Mouse (Mus musculus): Measurements from ENCODE around the gene Usp24.
"Not testable (repeated sequence)": the region's sequence is repeated elsewhere in the genome, so short reads cannot be mapped to it uniquely, and the experiment has no call there.

Gene Usp24

DNA sequence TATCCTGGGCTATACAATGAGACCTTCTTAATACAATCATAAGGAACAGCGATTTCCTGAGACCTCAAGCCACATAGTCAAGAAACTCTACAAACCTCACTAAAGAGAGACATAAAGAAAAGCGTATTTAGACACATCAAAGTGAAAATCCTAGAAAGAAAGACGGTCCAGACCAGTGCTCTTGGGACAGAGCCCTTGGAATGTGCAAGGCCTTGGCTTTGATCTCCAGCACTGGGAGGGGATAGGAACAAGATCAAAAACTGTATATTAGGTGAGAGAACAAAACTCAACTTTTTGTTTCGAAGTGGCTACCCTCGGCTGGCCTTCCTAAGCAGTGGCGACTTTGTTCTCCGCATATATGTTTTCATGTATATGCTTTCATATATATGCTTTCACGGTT lies 3.4 kb upstream of the Usp24 start:
- Histone ChIP-seq H3K36me3 (ENCODE audit: control insufficient read depth, insufficient read depth, low read length, poor library complexity, severe bottlenecking) (no peaks in the 10 kb centered on the region), H3K27me3 (ENCODE audit: control insufficient read depth, insufficient read depth, low read length, poor library complexity, severe bottlenecking) (no peaks in the 10 kb centered on the region)
- no peak for DNase-seq (ENCODE audit: low read depth, low spot score)

DNA sequence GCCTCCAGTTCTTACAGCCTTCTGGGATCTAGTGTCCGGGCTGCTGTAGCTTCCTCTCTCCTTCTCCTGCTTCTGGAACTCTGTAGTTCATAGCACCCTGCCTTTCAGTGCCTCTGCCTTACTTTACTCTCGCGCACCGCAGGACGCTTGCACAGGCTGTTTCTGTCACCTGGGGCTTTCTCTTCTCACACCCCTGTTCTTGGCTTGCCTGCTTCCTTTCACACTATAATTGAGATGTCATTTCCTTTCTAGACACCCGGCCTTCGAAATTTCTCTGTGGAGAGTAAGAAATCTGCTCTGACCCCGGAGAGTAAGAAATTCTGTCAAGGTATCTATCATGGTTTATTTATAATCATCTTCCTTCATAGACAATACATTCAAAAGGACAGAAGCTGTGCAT lies 2.9 kb upstream of the Usp24 start:
- Histone ChIP-seq H3K27me3 (ENCODE audit: control insufficient read depth, insufficient read depth, low read length, poor library complexity, severe bottlenecking) (no peaks in the 10 kb centered on the region), H3K36me3 (ENCODE audit: control insufficient read depth, insufficient read depth, low read length, poor library complexity, severe bottlenecking) (no peaks in the 10 kb centered on the region)
- peak; percentile 34 for DNase-seq (ENCODE audit: low read depth, low spot score)

DNA sequence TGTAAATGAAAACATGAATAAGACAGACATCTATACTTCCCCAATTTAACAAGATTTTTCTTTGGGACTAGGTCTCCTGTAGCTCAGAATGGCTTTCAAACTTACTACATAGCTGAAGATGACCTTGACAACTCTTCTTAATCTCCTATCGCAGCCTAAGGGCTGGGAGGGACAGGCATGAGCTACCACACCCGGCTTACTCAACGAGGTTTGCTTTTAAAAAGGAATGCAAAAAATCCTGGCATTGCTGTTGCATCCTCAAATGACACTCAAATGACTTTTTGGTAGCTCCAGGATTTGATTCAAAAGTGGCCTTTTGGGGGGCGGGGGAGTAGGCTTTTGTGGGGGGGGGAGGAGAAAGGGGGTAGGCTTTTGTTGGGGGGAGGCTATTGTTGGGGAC lies 2.1 kb upstream of the Usp24 start:
- Histone ChIP-seq H3K27me3 (ENCODE audit: control insufficient read depth, insufficient read depth, low read length, poor library complexity, severe bottlenecking) (no peaks in the 10 kb centered on the region), H3K36me3 (ENCODE audit: control insufficient read depth, insufficient read depth, low read length, poor library complexity, severe bottlenecking) (no peaks in the 10 kb centered on the region)
- DNase-seq (ENCODE audit: low read depth, low spot score) = no peak

DNA sequence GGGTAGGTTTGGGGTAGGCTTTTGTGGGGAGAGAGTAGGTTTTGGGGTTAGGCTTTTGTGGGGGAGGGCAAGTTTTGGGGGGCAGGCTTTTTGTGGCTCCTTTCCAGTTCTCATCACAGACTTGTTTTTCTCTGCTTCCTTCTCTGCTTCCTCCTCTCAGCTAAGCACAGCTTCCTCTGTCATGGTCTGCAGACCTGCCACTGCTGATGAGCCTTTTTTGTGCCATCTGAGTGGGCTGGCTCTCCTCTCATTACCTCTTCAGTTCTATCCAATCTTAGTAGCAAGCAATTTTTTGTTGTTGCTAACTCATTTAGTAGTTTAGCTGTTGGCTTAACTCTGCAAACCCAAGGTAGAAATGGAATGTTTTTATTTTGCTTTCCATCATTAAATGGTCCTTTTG lies 1.7 kb upstream of the Usp24 start:
- peak; percentile 71 for DNase-seq (ENCODE audit: low read depth, low spot score)
- no peaks in the 10 kb centered on the region for H3K36me3 ChIP-seq (ENCODE audit: control insufficient read depth, insufficient read depth, low read length, poor library complexity, severe bottlenecking)
- H3K27me3 ChIP-seq (ENCODE audit: control insufficient read depth, insufficient read depth, low read length, poor library complexity, severe bottlenecking) = no peaks in the 10 kb centered on the region

DNA sequence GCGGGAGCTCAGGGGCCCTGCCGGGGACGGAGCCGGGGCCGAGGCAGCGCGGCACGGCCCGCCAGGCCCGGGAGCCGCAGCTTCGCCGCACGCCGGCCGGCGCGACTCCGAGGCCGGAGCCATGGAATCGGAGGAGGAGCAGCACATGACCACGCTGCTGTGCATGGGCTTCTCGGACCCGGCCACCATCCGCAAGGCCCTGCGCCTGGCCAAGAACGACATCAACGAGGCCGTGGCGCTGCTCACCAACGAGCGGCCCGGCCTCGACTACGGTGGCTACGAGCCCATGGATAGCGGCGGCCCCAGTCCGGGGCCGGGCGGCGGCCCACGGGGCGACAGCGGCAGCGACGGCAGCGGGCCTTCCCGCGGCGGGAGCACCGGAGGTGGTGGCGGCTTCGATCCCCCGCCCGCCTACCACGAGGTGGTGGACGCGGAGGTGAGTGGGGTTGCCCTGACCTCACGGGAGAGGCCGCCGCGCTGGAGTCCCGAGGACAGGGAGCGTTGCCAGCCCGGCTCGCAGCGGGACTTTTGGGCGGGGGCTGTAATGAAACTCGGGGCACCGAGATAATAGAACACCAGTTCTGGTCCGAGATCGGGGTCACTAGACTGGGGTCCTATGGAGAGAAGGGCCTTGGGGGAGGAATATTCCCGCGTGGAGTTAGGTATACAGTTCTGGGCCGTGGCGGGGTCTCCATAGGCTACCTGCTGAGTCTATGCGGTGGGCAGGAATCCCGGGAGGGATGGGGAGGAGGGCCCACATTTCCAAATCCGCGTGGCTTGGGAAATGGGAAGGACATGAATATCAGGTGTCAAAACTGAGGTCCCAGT lies 552 bp downstream of the Usp24 start:
- no peak for DNase-seq (ENCODE audit: low read depth, low spot score)
- H3K27me3 ChIP-seq (ENCODE audit: control insufficient read depth, insufficient read depth, low read length, poor library complexity, severe bottlenecking) = no peaks in the 10 kb centered on the region
- H3K36me3 ChIP-seq (ENCODE audit: control insufficient read depth, insufficient read depth, low read length, poor library complexity, severe bottlenecking) = 0 out of 2 replicates have a peak, but pooled peaks cover 2% of the 10 kb centered on the region

DNA sequence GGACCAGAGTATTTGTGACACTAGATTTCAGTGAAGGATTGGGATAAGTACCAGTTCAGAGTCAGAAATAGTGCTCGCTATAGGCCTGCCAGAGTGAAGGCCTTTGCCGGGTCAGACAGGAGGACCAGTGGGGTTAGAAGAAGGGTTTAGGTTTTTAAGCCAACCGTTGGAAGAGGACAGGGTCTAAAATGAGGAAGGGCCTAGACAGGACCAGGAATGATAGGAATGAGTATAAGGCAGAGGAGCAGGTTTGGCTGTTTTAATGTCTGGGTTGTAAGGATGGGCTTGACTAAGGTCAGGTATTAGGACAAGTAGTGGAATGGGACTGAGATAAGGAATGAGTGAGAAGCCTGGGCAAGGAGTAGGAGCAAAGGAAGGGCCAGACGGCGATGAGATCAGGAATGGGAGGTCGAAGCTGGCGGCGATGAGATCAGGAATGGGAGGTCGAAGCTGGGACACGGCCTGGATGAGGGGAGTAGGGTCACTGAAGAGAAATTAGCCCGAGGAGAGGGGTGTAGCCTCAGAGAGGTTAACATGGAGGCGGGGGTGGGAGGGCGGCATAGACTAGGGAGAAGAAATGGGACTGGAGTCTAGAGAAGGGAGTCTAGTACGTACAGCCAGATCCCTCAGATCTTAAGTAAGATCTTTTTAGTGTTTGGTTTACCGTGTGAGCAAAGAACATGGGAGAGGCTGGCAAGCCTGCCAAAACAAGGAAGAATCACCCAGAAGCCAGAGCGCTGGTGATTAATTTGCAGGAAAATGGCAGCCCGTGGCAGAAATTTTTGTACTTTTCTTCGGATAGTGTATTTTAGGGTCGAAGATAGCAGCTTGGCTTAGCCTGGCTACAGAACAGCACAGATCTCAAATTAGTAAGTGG lies 1.4 kb downstream of the Usp24 start:
- no peak for DNase-seq (ENCODE audit: low read depth, low spot score)
- Histone ChIP-seq H3K36me3 (ENCODE audit: control insufficient read depth, insufficient read depth, low read length, poor library complexity, severe bottlenecking) (peaks cover 2% of the 10 kb centered on the region; the same call in 1 of the 2 replicates), H3K27me3 (ENCODE audit: control insufficient read depth, insufficient read depth, low read length, poor library complexity, severe bottlenecking) (no peaks in the 10 kb centered on the region)

DNA sequence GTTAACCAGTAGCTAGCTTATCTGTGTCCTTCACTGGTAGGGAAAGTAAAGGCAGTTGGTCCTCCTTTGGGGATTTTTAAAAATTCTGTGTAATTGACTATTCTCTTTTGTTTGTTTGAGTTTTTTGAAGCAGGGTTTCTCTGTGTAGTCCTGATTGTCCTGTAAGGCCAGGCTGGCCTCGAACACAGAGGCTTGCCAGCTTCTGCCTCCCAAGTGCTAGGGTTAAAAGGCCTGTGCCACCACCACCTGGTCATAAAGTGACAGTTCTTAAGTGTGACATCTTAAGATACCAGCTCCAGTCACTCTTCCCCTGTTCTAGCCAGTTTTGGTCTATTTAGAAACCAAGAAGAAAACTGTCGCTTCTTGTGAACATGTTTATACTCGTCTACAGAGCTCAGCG lies 2.2 kb downstream of the Usp24 start:
- DNase-seq (ENCODE audit: low read depth, low spot score) = peak; percentile 48
- no peaks in the 10 kb centered on the region for H3K27me3 ChIP-seq (ENCODE audit: control insufficient read depth, insufficient read depth, low read length, poor library complexity, severe bottlenecking)
- peaks cover 2% of the 10 kb centered on the region; the same call in 1 of the 2 replicates for H3K36me3 ChIP-seq (ENCODE audit: control insufficient read depth, insufficient read depth, low read length, poor library complexity, severe bottlenecking)

DNA sequence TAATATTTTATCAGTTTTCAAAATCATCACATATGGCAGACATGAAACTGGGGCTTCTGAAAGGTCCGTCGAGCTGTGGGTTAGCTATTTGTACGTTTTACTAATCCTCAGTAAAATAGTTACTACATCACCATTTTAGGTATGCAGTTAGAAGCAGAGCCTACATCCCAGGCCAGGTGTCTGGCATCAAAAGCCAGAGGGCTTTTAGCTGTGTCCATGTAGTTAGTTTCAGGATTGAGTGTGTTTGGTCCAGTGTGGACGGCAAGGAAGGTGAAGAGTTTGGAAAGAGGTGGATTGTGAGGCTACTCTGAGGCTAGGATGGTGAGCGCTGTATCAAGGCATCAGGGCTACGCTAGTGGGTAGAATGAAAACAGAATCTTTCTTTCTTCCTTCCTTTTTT lies 3.0 kb downstream of the Usp24 start:
- Histone ChIP-seq H3K27me3 (ENCODE audit: control insufficient read depth, insufficient read depth, low read length, poor library complexity, severe bottlenecking) (no peaks in the 10 kb centered on the region), H3K36me3 (ENCODE audit: control insufficient read depth, insufficient read depth, low read length, poor library complexity, severe bottlenecking) (peaks cover 2% of the 10 kb centered on the region; the same call in 1 of the 2 replicates)
- no peak for DNase-seq (ENCODE audit: low read depth, low spot score)

DNA sequence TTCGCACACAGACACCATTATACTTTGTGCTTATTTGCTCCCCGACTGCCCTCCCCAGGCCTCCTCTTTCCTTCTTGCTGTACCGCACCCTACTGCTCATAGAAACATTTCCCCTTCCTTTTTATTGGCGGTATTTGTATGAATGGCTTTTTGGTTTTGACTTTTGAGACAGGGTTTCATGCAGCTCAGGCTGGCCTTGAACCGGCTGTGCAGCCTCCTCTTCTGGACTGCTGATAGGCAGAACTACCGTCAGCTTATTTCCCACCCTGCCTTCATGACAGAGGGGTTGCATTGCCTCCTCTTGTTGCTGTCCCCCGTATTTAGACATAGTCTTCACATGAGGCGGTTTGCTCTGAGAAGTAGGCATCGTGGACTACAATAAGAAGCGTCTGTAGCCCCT lies 6.8 kb downstream of the Usp24 start:
- no peak for DNase-seq (ENCODE audit: low read depth, low spot score)
- H3K36me3 ChIP-seq (ENCODE audit: control insufficient read depth, insufficient read depth, low read length, poor library complexity, severe bottlenecking) = peaks cover 2% of the 10 kb centered on the region; the same call in 1 of the 2 replicates
- H3K27me3 ChIP-seq (ENCODE audit: control insufficient read depth, insufficient read depth, low read length, poor library complexity, severe bottlenecking) = no peaks in the 10 kb centered on the region

DNA sequence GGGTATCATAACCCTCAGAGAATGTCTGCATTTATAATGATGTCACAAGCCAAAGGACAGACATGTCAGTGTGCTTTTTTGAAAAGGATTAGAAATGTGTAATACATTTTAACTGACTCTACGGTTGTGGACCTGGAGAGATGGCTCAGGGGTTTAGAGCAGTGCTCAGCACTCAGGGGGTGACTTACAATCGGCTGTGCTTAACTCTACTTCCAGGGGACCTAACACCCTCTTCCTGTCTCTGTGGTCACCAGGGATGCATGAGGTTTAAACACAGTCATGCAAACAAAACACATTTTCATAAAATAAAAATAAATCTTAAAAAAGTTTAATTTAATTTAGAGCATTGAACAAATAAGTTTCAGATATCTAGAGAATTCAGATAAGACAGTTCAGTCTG lies 7.3 kb downstream of the Usp24 start:
- H3K36me3 ChIP-seq (ENCODE audit: control insufficient read depth, insufficient read depth, low read length, poor library complexity, severe bottlenecking) = peaks cover 2% of the 10 kb centered on the region; the same call in 1 of the 2 replicates
- no peak for DNase-seq (ENCODE audit: low read depth, low spot score)
- no peaks in the 10 kb centered on the region for H3K27me3 ChIP-seq (ENCODE audit: control insufficient read depth, insufficient read depth, low read length, poor library complexity, severe bottlenecking)

DNA sequence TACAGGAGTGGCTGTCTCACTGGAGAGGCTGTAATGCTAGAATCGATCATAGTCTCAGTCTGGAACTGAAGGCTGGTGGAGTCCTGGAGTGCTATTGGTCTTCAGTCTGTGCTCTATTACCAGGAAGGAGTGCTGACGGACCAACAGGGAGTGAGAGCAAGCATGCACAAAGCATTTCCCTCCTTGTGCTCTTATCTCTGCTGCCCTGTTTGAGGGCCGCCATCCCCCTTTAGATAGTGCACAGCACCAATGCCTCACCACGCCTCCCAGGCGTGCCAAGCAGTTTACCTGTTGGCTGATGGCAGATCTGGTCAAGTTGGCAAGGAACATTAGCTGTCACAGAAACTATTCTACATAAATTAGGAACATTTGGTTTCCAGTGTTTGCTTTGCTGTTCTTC lies 11.4 kb downstream of the Usp24 start:
- no peaks in the 10 kb centered on the region for H3K36me3 ChIP-seq (ENCODE audit: control insufficient read depth, insufficient read depth, low read length, poor library complexity, severe bottlenecking)
- H3K27me3 ChIP-seq (ENCODE audit: control insufficient read depth, insufficient read depth, low read length, poor library complexity, severe bottlenecking) = no peaks in the 10 kb centered on the region
- DNase-seq (ENCODE audit: low read depth, low spot score) = no peak

DNA sequence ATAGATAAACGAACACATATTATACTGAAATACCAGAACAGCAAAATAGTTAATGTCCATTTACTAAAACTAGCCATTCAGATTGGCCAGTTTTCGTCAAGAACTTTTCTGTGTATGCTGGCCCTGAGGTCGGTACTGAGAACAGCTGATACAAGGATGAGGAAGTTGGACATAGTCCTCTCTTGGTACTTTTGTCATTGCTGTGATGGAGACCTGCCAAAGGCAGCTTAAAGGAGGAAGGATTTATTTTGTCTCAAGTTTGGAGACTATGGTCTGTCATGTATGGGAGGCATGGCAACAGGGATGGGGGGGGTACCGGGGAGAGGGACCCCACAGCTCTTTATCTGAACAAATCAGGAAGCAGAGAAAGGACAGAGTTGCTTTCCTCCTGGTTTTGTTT lies 12.7 kb downstream of the Usp24 start:
- no peaks in the 10 kb centered on the region for H3K27me3 ChIP-seq (ENCODE audit: control insufficient read depth, insufficient read depth, low read length, poor library complexity, severe bottlenecking)
- H3K36me3 ChIP-seq (ENCODE audit: control insufficient read depth, insufficient read depth, low read length, poor library complexity, severe bottlenecking) = no peaks in the 10 kb centered on the region
- no peak for DNase-seq (ENCODE audit: low read depth, low spot score)

DNA sequence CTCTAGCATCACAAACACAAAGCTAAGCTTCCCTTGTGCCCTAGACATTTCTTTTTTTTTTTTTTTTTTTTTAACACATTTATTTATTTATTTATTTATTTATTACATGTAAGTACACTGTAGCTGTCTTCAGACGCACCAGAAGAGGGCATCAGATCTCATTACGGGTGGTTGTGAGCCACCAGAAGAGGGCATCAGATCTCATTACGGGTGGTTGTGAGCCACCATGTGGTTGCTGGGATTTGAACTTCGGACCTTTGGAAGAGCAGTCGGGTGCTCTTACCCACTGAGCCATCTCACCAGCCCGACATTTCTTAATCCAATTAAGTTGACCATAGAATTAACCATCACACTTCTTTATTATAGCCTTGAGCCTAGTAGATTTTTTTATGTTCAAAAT lies 13.2 kb downstream of the Usp24 start:
- peak; percentile 47 for DNase-seq (ENCODE audit: low read depth, low spot score)
- not testable (repeated sequence) for H3K36me3 ChIP-seq (ENCODE audit: control insufficient read depth, insufficient read depth, low read length, poor library complexity, severe bottlenecking)

DNA sequence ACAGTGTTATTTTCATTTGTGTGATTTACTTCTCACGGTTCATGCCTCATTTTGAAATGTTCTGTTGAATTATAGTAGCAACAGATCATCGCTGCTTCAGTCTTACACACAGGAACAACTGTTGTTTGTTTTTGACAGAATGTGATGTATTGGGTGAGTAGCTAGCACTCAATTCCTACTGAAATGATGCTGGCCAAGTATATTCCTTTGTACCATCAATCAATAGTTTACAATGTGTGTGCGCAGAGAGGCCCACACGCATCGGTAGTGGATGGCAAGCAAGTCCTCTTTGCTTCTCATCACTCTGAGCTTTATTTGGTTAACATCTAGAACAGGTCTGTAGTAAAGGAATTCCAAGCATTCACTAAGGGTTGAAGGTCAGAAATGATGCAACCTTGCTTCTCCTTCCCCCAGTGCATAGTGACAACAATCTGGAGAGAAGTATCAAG lies 14.4 kb downstream of the Usp24 start:
- no peak for DNase-seq (ENCODE audit: low read depth, low spot score)
- H3K27me3 ChIP-seq (ENCODE audit: control insufficient read depth, insufficient read depth, low read length, poor library complexity, severe bottlenecking) = no peaks in the 10 kb centered on the region
- H3K36me3 ChIP-seq (ENCODE audit: control insufficient read depth, insufficient read depth, low read length, poor library complexity, severe bottlenecking) = no peaks in the 10 kb centered on the region

More for the DNA sequence above, 13.2 kb downstream of the Usp24 start:
- H3K27me3 ChIP-seq (ENCODE audit: control insufficient read depth, insufficient read depth, low read length, poor library complexity, severe bottlenecking) = not testable (repeated sequence)

DNA sequence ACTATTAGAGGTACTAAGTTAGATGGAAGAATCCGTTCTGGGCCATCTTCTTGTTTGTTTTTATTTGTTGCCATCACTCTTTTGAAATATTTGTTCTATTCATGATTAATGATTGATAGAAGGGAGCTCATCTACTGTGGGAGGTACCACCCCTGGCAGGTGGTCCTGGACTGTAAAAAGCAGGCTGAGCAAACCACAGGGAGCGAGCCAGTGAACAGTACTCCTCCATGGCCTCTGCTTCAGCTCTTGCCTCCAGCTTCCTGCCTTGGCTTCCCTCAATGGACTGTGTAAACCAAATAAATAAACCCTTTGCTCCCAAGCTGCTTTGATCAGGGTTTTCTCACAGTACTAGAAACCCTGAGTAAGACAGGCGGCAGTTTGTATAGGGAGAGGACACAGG lies 17.1 kb downstream of the Usp24 start:
- Histone ChIP-seq H3K36me3 (ENCODE audit: control insufficient read depth, insufficient read depth, low read length, poor library complexity, severe bottlenecking) (no peaks in the 10 kb centered on the region), H3K27me3 (ENCODE audit: control insufficient read depth, insufficient read depth, low read length, poor library complexity, severe bottlenecking) (no peaks in the 10 kb centered on the region)
- no peak for DNase-seq (ENCODE audit: low read depth, low spot score)

All from splenic B cell, adult 2 months (primary cell).